Mouse (Mus musculus) heart, postnatal 0 days (tissue): Measurements from ENCODE around the gene Adh7.

Experiments used
- CTCF ChIP-seq: IDR thresholded peaks from 2 replicates; pipeline ENCODE4 v1.5.1; 2016; ENCODE audit warnings: antibody characterized with exemption, control low read depth, low read depth
- EP300 ChIP-seq: IDR thresholded peaks from 2 replicates; pipeline ENCODE4 v1.6.1; 2016; ENCODE audit warnings: antibody characterized with exemption, low read depth

DNA sequence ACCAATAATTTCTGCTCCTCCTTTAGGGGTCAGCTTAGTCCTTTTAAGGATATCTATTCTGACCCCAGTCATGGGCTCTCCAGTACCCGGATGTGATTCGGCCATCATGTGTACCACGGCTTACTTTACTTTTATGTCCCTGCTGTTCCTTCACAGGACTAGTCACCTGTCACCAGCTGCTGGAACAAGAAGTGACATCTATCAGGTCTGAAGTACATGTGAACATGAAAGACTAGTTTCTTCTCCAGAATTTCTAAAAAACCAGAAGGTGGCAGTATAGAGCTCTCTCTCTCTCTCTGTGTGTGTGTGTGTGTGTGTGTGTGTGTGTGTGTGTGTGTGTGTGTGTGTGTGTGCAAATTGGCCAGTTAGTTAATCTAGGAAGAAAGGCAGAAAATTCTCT lies 22.9 kb downstream of the Adh7 start:
- TF ChIP-seq CTCF (peak; percentile 47), EP300 (no peak)
